Mouse (Mus musculus) testis, adult 2 months (tissue): Measurements from ENCODE around the gene Npas3.

Experiments
- CTCF ChIP-seq: fragments of 200-500 bp; IDR thresholded peaks from 2 replicates; pipeline ENCODE4 v1.5.1; 2012; ENCODE audit warnings: low read depth, mild to moderate bottlenecking, inconsistent platforms, low read length, moderate library complexity; ENCODE audit not compliant: control insufficient read depth, insufficient read depth, insufficient replicate concordance
- POLR2A ChIP-seq: fragments of 200-500 bp; IDR thresholded peaks from 2 replicates; pipeline ENCODE4 v1.6.1; 2012; ENCODE audit warnings: low read depth, mild to moderate bottlenecking, inconsistent platforms, low read length, moderate library complexity; ENCODE audit not compliant: control insufficient read depth

DNA sequence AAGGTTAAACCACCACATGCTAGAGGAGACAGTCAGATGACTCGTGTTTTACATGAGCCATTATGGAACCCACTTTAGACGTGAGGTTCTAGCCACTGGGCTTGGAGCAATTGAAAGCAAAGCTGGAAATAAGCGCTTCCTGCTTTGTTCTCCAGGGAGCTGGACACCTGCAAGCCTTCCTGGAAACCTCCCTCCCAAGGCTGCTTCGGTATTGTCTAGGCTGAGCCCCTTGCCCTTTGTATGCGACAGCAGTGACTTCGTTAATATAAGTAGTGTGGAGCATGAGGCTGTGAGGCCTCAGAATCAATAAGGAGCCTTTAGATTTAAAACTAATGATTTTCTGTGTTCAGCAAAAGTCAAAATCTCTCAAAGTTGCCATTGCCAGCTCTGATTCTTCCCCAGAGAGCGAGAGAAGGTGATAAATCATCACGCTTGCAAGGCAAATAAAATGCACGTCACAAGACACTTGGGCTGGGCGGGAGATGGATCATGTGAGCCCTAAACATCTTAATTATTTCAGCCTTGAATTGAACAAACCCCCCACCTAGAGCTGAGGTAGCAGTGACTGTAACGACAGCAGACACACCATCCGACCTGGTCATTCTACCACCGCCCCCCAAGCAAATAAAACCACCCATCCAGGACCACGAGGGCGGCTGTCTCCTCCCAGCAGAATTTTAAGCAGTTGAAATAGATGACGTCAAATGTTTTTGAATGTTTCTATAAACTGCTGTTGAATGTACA, 490.2 kb downstream of the Npas3 start:
- TF ChIP-seq CTCF (no peak), POLR2A (no peak)
